Mouse (Mus musculus): ENCODE measurements at regions not wholly inside any gene's neighbourhood (a gene's known extent, or its start where the extent isn't known, plus 50 kb on each side); places are given as distances from the start of the nearest gene placed in this dataset.

DNA sequence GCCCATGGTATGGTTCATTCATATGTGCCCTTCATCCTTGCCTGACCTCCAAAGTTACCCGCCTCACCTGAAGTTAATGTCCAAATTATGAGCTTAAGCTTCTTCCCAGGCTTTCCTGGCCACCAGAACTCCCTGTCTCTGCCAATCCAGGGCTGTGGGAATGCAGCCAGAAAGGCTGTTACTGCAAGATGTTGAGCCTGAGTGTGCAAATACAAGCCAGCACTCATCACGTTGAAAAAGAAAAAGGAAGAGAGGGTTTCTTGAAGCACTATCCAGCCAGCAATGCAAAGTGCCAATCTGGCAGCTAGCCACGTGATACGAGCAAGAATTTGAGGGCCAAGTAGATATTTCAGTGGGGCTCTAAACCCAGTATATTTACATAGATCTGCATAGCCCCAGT lies 213.7 kb downstream of the Hs3st3b1 start:
- TF ChIP-seq CTCF (IDR thresholded peaks at IDR 0.05; ENCODE audit: extremely low read depth, insufficient read length, insufficient replicate concordance, low read depth, low read length) (no peak), POLR2A (IDR thresholded peaks at IDR 0.05; ENCODE audit: low read depth, low read length) (no peak)

Data from small intestine, adult 2 months (tissue).